Mouse (Mus musculus): Measurements from ENCODE around the gene Spag9. TPM values are rescaled to one million over a fixed set of nuclear protein-coding genes. Genes with fewer than 3 reads are reported as not detected.
A peak's percentile ranks its signal among the peaks of the same experiment; 100 is the strongest.

Spag9 gene
- total RNA-seq (2015) (36.9 and 44.9 TPM in 2 replicates), total RNA-seq (2017) (65.2 and 73.2 TPM in 2 replicates)

DNA sequence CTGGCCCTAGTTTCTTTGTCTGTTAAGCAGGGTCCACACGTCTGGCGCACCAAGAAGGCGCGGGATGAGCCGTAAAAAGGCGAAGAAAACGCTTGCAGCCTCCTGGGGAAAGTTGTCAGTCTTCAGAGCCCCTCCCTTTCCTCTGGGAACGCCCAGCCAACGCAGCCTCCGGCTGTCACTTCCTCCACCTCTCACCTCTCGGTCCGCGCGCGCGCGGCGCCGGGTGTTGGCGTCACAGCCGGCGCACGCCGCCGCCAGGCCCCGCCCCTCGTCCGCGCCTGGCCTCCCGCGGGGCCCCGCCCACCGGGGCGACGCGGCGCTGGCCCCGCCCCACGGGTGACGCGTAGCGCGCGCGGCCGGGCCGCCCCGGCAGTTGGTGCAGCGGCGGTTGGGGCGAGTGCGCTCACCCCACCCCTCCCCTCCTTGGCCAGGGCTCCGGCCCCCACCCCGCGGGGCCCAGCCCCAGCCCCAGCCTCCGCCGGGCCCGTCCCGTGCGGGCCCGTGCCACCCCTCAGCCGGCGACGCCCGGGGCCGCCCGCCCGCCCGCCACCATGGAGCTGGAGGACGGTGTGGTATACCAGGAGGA, at the start of gene Spag9:
Spag9 (plus strand) TSS at position 372 of the 586 bp plus-strand sequence.
- ATAC-seq (ENCODE audit: poor library complexity, severe bottlenecking) = peak; percentile 76

DNA sequence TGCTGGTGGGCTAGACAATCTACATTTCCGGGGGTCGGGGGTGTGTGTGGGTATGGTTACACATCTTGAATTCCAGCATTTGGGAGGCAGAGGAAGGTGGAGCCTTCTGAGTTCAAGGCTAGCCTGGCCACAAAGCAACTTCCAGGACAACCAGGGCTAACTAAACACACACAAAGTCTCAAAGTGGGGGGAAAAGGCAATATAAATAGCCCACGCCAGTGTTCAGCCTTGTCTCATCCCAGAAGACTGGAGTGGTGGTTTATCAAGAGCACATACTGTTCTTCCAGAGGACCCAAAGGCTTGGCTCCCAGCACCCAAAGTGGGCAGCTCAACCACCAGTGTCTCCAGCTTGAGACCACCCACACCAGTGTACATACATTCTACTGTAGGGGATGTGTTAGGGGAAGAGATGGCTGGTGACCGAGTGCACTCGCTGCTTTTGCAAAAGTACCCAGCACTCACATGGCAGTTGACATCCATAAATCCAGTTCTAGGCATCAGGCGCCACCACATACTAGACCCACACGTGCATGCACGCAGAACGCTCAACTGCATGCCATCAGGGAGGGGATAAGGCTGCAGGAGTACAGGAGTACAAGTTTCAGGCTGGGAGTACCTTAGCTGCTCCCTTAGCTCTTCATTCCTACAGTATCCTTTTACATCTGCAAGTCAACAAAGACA, 46.9 kb upstream of the Spag9 start:
- no peak for ATAC-seq (ENCODE audit: poor library complexity, severe bottlenecking)

DNA sequence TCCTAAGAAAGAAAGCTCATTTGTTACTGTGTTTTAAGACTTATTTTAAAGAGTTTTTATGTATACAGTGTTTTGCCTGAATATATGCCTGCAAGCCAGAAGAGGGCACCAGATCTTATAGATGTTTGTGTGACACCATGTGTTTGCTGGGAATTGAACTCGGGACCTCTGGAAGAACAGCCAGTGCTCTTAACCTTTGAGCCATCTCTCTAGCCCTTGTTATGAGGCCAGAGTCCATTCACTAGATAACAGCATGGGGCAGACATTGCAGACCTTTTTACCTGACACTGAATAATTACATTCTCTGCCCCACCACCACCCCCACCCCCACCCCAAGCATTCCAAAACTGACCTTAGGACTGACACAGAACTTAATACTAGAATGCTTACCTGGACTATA, 45.8 kb upstream of the Spag9 start:
- ATAC-seq (ENCODE audit: poor library complexity, severe bottlenecking) = no peak

DNA sequence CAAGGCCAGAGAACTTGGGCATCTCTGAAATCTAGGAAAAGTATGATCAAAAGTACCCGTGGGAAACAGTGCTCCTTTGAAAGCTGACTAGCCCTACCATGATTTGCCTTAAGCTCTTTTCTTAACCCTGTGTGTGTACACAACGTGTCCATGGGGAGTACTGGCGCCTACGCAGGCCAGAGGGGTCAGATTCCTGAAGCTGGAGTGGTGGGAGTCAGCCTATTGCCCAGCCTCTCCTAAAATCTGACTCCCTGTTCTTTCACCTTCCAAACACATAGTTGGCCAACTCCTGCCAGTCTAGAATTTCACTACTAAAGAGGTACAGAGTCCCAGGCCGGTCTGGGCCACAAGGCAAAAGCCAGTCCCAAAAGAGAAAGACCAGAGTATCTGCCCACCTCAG, 43.5 kb upstream of the Spag9 start:
- no peak for ATAC-seq (ENCODE audit: poor library complexity, severe bottlenecking)

DNA sequence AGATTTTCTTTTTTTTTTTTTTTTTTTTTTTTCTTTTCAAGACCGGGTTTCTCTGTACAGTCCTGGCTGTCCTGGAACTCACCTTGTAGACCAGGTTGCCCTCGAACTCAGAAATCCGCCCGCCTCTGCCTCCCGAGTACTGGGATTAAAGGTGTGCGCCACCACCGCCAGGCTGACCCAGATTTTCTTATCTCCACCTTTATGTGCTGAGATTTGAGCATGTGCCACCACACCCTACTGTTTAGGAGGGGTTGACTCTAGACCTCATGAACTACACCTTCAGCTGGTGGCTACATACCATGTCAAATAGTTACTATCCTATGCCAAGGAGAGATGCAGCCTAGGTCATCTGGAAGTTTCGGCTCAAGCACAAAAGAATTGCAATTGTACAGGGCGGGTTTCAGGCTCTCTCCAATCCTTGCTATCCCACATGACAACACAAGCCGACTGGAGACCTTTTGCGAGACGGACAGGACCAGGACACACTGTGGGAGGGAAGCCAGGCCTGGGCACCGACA, 41.1 kb upstream of the Spag9 start:
- ATAC-seq (ENCODE audit: poor library complexity, severe bottlenecking) = no peak

DNA sequence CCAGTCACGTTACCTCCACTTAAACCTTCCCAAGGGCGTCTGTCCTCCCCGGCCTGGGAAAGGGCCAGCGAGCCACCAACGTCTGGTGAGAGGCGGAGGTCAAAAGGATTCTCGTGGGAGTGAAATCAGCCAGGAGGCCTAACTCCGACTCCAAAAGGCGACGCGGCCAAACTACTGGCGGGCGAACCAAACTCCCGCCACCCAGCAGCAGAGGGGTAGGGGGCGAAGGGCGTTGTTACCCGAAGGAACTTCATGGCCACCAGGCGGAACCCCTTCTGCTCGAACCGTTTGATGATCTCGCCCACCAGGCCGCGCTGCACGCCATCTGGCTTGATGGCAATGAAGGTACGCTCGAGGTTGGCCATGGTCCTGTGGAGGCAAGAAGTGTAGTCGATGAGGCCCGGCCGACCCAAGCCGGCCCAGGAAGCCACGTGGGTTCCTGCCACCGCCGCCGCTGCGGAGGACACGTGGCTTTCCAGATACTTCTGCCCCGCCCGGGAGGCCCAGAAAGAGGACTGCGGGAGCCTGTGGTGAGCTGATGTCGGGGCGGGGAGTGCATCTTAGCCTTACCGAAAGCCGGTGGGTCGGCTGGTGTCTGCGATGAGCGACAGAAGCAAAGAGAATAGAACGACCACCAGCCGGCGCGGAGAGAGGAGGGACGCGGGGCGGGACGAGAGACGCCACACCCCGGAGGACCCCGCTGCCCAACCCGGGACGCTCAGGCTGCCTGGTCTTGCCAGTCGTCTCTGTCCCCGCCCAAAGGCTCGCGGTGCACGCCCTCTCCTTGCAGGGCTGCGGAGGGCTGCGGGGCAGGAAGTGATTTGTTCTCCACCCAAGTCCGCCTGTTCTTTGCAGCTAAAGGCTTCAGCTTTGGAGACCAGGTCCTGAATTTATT, 40.4 kb upstream of the Spag9 start:
- peak; percentile 98 for ATAC-seq (ENCODE audit: poor library complexity, severe bottlenecking)

DNA sequence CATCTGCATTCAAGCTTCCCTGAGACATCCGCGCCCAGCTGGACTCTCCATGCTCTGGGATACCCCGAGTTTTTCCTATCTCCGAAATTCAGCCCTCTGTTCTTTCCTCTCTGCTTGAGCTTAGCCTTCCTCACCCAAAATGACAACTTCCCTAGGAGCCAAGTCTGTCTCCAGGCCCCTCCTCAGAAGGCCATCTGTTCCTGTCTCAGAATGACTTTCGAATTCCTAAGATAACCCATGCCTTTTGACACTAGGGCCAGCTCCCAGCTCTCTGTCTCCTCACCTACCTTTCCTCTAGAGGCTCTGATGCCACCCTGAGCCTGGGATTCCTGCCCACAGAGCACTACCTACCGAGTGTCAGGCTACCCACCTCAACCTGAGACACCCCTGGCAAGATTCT, 39.7 kb upstream of the Spag9 start, which contains the start of gene Nme2:
Nme2 (minus strand) TSS at position 101 of the 400 bp plus-strand sequence.
- peak; percentile 34 for ATAC-seq (ENCODE audit: poor library complexity, severe bottlenecking)

DNA sequence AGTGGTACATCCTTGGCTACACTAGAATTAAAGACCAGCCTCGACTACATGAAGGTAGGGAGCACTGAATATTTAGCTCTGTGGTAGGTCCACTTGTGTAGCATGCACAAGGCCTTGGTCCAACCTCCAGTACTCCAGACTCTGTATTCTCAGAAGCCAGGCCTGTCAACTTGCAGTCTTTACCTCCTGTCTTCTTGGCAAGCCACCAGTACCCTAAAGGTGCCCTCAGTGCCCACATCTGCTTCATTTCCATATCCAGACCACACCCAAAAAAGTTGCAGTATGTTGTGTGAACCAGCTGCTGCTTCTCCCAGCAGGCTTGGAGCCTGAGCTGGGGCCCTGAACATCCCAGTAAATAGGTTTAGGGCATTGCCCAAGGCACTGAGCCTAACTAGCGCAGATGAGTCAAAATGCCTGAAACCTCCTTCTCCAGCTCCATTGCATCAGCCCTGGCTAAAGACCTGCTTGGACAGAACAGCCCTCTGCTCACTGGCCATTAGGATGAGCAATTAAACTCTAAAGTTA, 38.8 kb upstream of the Spag9 start:
- ATAC-seq (ENCODE audit: poor library complexity, severe bottlenecking) = no peak

DNA sequence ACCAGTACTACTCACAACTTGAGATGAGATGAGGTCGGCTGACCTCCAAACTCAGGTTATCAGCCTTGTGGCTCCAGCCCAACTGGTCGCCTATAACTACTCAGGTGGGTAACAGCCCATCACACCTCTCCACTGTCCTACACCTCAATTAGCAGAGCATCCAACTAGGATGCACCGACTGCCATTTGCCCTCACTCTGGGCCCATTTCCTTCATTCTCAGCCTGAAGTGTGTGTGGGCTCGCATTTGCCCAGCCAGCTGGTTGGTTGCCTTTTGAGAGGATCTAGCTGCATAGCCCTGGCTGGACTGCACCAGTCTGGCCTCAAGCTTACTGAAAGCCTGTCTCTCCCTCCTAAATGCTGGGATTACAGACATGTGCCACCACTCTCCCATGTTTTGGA, 38.1 kb upstream of the Spag9 start:
- ATAC-seq (ENCODE audit: poor library complexity, severe bottlenecking) = no peak

DNA sequence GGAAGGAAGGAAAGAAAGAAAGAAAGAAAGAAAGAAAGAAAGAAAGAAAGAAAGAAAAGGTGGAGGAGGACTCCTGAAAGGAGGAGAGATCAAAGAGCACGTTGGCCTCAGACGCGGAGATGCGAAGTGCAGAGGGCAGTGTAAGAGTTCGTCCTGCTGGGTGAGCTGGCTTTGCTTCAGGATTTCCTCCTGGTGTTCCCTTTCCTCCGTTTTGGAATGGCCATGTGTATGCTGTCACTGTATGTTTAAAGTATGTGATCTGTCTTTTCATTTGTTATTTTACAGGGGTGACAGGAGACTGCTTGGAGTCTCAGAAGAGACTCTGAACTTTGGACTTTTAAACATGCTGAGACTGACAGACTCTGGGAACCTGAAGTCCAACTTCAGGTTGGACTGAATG, 34.4 kb upstream of the Spag9 start:
- no peak for ATAC-seq (ENCODE audit: poor library complexity, severe bottlenecking)

DNA sequence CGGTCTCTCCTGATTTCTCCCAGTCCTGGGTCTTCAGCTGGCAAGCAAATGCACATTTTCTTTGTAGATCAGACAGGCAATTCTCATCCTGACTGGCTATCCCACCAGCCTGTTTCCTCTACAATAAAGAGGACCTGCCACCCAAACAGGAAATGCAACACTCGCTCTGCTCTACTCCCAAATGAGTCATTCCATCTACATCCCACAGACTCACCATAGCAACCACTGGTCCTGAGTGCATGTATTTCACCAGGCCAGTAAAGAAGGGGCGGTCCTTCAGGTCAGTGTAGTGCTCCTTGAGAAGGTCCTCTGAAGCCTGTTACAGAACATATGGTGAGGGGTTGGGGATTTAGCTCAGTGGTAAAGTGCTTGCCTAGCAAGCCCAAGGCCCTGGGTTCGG, 32.9 kb upstream of the Spag9 start:
- peak; percentile 68 for ATAC-seq (ENCODE audit: poor library complexity, severe bottlenecking)

DNA sequence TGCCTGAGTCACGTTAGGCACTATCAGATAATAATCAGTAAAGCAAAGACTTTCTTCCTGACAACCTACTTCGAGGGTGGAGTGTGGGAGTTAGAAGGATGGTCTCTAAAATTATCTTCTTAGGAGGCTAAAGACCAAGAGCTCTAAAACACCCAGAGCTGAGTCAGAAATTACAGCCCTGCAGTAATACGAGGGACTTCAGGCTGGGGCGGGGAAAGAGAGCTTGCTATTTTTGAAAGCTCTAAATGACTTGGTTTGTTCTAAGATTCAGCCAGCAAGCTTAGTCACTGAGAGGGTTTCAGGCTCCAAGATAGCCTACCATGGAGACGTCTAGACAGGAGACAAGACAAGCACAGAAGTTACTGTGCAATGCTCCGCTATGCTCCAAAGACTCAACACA, 30.5 kb upstream of the Spag9 start:
- ATAC-seq (ENCODE audit: poor library complexity, severe bottlenecking) = no peak

DNA sequence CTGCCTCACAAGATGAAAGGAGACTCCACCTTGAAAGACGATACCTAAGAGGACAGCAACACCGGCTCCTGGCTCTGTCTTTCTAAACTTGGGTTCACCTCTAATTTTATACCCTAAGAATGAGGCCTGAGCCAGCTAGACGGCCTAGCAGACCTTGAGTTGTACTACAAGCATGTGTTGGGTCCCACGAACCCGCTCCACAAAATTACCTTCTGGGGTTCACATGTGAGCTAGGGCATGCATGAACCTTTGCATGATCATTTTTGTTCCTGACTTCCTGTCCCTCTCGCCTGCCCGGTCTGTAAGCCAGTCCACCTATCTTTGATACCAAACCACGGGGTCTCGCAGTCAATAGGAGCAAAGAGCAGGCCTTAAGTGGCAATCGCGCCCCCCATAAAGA, 28.5 kb upstream of the Spag9 start:
- ATAC-seq (ENCODE audit: poor library complexity, severe bottlenecking) = no peak

DNA sequence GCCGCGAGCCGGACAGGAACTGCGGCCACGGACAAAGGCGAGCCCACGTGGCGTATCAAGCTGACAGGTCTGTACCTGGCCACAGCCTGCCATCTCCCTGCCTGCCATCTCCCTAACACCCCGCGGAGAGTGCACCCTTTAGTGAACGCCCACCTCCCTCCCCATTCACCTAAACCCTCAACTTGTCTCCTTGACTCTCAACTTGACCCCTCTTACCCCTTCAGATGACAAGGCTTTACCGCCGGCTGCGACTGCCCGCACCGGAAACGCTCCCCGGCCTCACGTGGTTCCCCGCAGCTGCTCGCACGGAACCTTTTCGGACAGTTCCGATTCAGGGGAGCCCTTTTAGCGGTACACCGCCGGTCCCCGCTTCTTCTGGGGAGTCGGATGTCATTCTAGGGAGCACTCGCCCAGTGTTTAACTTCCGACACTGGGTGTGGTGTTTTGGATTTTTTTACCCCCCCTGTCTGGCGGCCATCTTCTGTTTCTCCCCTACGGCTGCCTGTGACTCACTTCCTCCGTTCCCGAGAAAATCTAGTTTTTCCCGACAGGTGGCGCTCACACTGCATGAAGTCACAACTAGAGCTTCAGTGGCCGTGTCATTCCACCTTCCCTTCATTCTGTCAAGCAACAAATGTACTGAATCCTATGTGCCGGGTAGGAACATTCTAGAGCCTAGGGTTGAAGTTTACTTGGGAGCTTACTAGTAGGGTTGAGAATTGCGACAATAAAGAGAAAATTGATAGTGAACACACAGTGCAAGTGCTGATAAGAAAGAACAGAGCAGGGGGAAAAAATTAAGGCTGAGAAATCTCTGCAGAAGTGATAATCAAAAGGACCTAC, 27.7 kb upstream of the Spag9 start, which contains the start of the genes Gm20390 and Nme1:
Gm20390 (minus strand) TSS at position 289 of the 843 bp plus-strand sequence.
Nme1 (minus strand) TSS at position 517 of the 843 bp plus-strand sequence.
- peak; percentile 94 for ATAC-seq (ENCODE audit: poor library complexity, severe bottlenecking)

DNA sequence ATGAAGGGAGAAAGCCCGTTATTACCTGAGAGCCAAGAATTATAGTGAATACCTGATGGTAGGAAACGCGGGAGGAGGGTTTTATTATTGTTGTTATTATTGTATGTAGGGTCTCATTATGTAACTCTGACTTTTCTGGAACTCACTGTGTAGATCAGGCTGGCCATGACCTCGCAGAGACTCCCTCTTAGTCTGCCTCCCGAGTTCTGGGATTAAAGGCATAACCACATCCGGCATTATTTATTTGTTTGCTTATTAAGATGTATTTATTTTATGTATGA, 27.1 kb upstream of the Spag9 start:
- ATAC-seq (ENCODE audit: poor library complexity, severe bottlenecking) = no peak

DNA sequence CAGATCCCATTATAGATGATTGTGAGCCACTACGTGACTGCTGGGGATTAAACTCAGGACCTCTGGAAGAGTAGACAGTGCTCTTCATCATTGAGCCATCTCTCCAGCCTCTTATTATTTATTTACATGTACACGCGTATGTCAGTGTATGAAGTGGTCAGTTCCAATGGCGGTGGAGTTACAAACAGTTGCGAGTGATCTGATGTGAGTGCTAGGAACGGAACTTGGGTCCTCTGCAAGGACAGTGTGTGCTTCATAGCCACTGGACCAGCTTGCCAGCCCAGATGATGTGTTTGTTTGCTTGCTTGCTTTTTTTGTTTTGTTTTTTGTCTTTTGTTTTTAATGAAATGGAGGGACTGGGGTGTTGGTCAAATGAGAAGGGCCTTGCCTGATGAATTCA, 26.7 kb upstream of the Spag9 start:
- ATAC-seq (ENCODE audit: poor library complexity, severe bottlenecking) = no peak

DNA sequence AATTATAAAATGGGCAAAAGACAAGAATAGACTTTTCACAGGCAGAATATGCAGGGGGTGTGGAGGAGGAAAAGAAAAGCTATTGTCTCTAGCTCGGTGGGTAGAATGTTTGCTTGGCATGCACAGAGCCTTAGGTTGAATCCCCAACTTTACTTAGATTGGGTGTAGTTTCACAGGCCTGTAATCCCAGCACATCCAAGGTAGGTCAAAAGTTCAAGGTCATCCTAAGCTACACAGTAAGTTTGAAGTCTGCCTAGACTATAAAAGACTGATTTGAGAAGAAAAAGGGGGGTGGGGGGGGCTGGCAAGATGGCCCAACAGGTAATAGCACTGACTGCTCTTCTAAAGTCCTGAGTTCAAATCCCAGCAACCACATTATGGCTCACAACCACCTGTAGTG, 26.1 kb upstream of the Spag9 start:
- ATAC-seq (ENCODE audit: poor library complexity, severe bottlenecking) = no peak

DNA sequence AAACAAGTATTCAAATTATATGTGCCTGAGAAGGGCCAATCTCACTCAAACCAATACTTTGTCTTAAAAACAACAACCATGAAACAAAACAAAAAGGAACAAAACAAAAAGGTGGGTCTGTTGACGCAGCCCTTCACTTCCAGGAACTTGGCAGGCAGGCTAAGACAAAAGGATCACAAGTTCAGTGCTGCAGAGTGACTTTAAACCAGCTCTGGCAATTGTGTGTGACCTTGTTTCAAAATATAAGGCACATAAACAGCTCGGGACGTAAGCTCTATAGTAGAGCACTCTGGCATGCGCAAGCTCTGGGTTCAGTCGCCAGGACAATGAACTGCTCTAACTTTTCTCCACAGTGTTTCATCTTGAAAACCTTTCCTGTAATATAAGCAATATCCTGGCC, 22.9 kb upstream of the Spag9 start:
- ATAC-seq (ENCODE audit: poor library complexity, severe bottlenecking) = no peak

DNA sequence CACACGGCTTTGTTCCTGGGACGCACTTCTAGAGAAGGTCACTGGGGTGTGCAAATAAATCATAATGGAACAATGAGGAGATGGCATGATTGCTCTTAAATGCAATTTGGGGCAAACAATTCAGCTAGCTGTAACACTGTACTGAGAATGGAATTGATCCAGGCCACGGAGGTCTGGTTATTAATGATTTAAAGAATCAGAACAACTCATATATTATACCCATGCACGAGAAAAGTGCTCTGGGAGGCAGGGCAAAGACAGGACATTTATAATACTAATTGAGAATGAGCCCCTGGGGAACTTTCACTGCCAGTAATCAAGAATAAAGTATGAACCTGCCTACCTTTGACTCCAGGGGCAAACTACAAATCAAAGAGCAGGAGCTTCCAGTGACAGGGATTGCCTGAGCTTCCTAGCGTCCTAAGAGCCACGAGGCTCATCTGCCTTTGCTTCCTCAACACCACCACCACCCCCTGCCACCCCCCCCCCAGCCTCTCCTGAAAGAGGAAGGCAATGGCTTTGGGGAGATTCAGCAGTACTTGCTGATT, 16.3 kb upstream of the Spag9 start:
- ATAC-seq (ENCODE audit: poor library complexity, severe bottlenecking) = no peak

DNA sequence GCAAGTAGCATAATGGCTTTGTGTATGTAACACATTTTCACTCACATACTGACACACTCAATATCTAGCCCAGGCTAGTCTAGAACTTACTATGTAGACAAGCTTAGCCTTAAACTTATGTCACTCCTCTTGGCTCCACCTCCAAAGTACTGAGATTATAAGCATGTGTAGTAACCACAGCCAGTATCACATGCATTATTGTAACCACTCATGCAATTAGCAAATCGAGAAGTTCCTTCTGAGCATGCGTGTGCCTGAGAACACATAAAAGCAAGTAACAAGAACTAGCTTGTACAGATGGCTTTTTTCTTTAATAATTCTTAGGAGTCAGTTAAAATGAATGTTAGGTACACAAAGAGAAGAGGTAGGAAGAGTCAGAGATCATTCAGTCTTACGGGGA, 11.3 kb upstream of the Spag9 start:
- ATAC-seq (ENCODE audit: poor library complexity, severe bottlenecking) = peak; percentile 20; the same call in 1 of the 2 replicates

Measured in megakaryocyte, adult 5-6 weeks (primary cell).